Mouse (Mus musculus) midbrain, embryonic 14.5 days (tissue): ENCODE results near the gene Gm10842. TPM values are rescaled to one million over a fixed set of nuclear protein-coding genes. Genes with fewer than 3 reads are reported as not detected.
A peak's percentile ranks its signal among the peaks of the same experiment; 100 is the strongest.

Source experiments
- ATAC-seq: fragments of 200-750 bp; cut with Nextera tagmentation; 2 replicates; pipeline ENCODE4 v1.8.0; 2017; ENCODE audit warnings: moderate number of reproducible peaks, moderate library complexity; ENCODE audit not compliant: low FRiP score, low TSS enrichment
- DNase-seq: peaks from one replicate; pipeline ENCODE4 v3.0.0-alpha.2; 2015
- H3K27ac ChIP-seq: fragments of 300-500 bp; sonication (generic); replicated peaks from 2 replicates; pipeline ENCODE4 v1.5.1; 2014; ENCODE audit warnings: mild to moderate bottlenecking, low read depth, low read length, moderate library complexity
- H3K27me3 ChIP-seq: fragments of 300-500 bp; sonication (generic); 2 replicates; pipeline ENCODE4 v1.6.1; 2014; ENCODE audit warnings: low read length, control low read depth, mixed read lengths; ENCODE audit not compliant: control insufficient read depth, insufficient read depth
- H3K36me3 ChIP-seq: fragments of 300-500 bp; sonication (generic); 2 replicates; pipeline ENCODE4 v1.6.1; 2014; ENCODE audit warnings: low read length, control low read depth; ENCODE audit not compliant: control insufficient read depth, insufficient read depth
- H3K4me1 ChIP-seq: fragments of 300-500 bp; sonication (generic); 2 replicates; pipeline ENCODE4 v1.6.1; 2014; ENCODE audit warnings: mild to moderate bottlenecking, antibody characterized with exemption, low read length, control low read depth; ENCODE audit not compliant: control insufficient read depth, insufficient read depth
- H3K4me2 ChIP-seq: fragments of 300-500 bp; sonication (generic); 2 replicates; pipeline ENCODE4 v1.6.1; 2014; ENCODE audit warnings: mild to moderate bottlenecking, low read length, moderate library complexity
- H3K4me3 ChIP-seq: fragments of 300-500 bp; sonication (generic); replicated peaks from 2 replicates; pipeline ENCODE4 v1.5.1; 2014; ENCODE audit warnings: low read depth, low read length
- H3K9ac ChIP-seq: fragments of 300-500 bp; sonication (generic); replicated peaks from 2 replicates; pipeline ENCODE4 v1.6.1; 2014; ENCODE audit warnings: mild to moderate bottlenecking, low read length, moderate library complexity
- H3K9me3 ChIP-seq: fragments of 300-500 bp; sonication (generic); 2 replicates; pipeline ENCODE4 v1.6.1; 2016; ENCODE audit warnings: low read length, control low read depth, mixed read lengths; ENCODE audit not compliant: control insufficient read depth
- WGBS: fragments of 180-500 bp; shearing (Covaris S2); extraction: QIAGEN DNeasy Blood & Tissue Kit; methylation state at CpG from one replicate; pipeline ENCODE4 v1.1.7; 2014; 5-methylcytosine and 5-hydroxymethylcytosine counted together
- polyA plus RNA-seq: library from polyadenylated mRNA; unstranded; fragments of >200 nt; fragmentation: Nextera tagmentation; extraction: Ambion mirVana; gene quantifications from 2 replicates; pipeline ENCODE4 v1.2.1, GENCODE M21; 2014

Gene Gm10842
- polyA plus RNA-seq, 1 experiment from 2014 or later, result not detected

DNA sequence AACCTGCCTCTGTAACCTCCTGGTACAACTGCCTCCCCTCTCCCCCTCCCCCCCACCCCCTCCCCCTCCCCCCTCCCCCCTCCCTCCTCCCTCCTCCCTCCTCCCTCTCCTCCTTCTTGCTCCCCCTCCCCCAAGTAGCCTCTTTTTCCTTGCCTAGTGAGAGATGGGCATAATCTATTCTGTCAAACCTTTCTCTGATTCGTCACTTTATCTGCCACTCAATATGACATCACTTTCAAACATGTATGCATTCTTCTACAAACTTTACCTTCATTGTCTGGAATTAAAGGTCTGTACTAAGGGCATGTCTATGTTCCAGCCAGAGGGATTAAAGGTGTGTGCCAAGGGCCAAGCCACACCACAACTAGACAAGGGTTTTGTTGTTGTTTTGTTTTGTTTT is 3.1 kb downstream of the Gm10842 start:
- Histone ChIP-seq H3K4me3 (no peak overlapping the region), H3K4me1 (0 out of 2 replicates have a peak, but pooled peaks cover 4% of the 10 kb centered on the region), H3K9ac (no peak overlapping the region), H3K9me3 (no peaks in the 10 kb centered on the region), H3K4me2 (no peak overlapping the region), H3K27ac (no peak overlapping the region), H3K36me3 (no peaks in the 10 kb centered on the region), H3K27me3 (no peaks in the 10 kb centered on the region)
- WGBS, result 92% methylated on average over 1 of the region's 1 CpGs
- ATAC-seq (no peak), DNase-seq (peak; percentile 12)

- no peaks in the 10 kb centered on the region for H3K27me3 ChIP-seq
- H3K27ac ChIP-seq, result no peak overlapping the region
- no peaks in the 10 kb centered on the region for H3K36me3 ChIP-seq
- ATAC-seq (no peak), DNase-seq (no peak)
- 0 out of 2 replicates have a peak, but pooled peaks cover 4% of the 10 kb centered on the region for H3K4me1 ChIP-seq
- H3K9me3 ChIP-seq, result no peaks in the 10 kb centered on the region
- H3K9ac ChIP-seq, result no peak overlapping the region
- no peak overlapping the region for H3K4me2 ChIP-seq
- H3K4me3 ChIP-seq, result no peak overlapping the region
- WGBS, result 54% methylated on average over 4 of the region's 4 CpGs
Observed at GRCm38 (mm10) chr11:105150691-105151090, 4.0 kb downstream of the Gm10842 start.

GRCm38 (mm10) chr11:105151226-105152016 is 4.7 kb downstream of the Gm10842 start:
- Histone ChIP-seq H3K36me3 (no peaks in the 10 kb centered on the region), H3K27me3 (no peaks in the 10 kb centered on the region), H3K9me3 (no peaks in the 10 kb centered on the region), H3K9ac (no peak overlapping the region), H3K4me1 (0 out of 2 replicates have a peak, but pooled peaks cover 4% of the 10 kb centered on the region), H3K27ac (no peak overlapping the region), H3K4me3 (no peak overlapping the region), H3K4me2 (peak overlapping the region; percentile 33)
- DNase-seq, result peak; percentile 18
- WGBS, result 26% methylated on average over 18 of the region's 19 CpGs
- no peak for ATAC-seq

DNA sequence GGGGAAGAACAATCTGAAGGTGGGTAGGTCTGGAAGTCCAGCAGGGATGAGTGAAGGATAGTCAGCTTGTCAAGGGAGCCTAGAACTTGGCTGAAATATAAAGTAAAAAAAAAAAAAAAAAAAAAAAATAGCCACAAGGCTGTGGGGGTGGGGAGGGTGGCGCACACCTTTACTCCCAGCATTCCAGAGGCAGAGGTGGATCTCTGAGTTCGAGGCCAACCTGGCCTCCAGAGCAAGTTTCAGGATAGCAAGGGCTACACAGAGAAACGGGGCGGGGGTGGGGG is 5.3 kb downstream of the Gm10842 start:
- 86% methylated on average over 2 of the region's 4 CpGs for WGBS
- H3K9ac ChIP-seq, result no peak overlapping the region

GRCm38 (mm10) chr11:105152357-105152899 is 5.7 kb downstream of the Gm10842 start:
- no peaks in the 10 kb centered on the region for H3K9me3 ChIP-seq
- no peak overlapping the region for H3K27ac ChIP-seq
- H3K9ac ChIP-seq, result no peak overlapping the region
- no peak overlapping the region for H3K4me3 ChIP-seq
- DNase-seq (no peak), ATAC-seq (no peak)
- no peaks in the 10 kb centered on the region for H3K36me3 ChIP-seq
- no peak overlapping the region for H3K4me2 ChIP-seq
- H3K4me1 ChIP-seq, result 0 out of 2 replicates have a peak, but pooled peaks cover 4% of the 10 kb centered on the region
- WGBS, result 87% methylated on average over 11 of the region's 11 CpGs
- no peaks in the 10 kb centered on the region for H3K27me3 ChIP-seq

More for the DNA sequence above, 5.3 kb downstream of the Gm10842 start:
- DNase-seq (no peak), ATAC-seq (no peak)
- Histone ChIP-seq H3K4me2 (peak overlapping the region; percentile 33; the same call in 1 of the 2 replicates), H3K4me3 (no peak overlapping the region), H3K27ac (no peak overlapping the region), H3K36me3 (no peaks in the 10 kb centered on the region), H3K27me3 (no peaks in the 10 kb centered on the region), H3K4me1 (0 out of 2 replicates have a peak, but pooled peaks cover 4% of the 10 kb centered on the region), H3K9me3 (no peaks in the 10 kb centered on the region)

DNA sequence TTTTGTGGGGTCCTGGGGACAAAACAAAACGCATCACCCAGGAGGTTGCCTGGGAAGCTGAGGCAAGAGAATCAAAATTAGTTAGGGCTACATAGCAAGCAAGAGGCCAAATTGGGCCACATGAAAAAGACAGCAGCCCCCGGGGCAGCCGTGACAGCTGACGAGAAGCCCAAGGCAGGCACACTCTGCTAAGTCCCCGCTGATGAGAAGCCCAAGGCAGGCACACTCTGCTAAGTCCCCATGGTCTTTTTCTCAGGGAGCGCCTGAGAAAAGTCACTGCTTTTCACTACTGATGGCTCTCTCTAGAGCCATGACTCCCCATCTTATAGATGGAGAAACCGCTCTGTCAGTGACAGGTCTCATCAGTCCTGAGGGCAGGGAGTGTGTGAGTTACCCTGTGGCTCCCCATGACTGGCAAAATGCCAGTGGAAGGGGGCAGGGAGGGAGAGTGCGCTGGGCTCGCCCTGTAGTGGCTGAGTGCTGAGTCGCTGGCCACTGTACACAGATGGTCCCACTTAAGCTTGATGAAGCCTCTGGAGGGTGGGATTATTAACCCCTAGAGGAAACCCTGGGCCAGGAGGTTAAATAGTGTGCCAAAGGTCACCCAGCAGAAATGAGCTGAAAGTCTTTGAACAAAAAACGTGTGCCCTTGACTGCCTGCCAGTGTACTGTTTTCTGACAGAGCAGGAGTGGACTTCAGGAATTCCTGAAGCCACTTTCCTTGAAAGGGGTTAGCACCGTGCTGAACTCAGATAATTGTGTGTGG is 6.6 kb downstream of the Gm10842 start:
- Histone ChIP-seq H3K4me3 (no peak overlapping the region), H3K36me3 (no peaks in the 10 kb centered on the region), H3K27ac (no peak overlapping the region), H3K27me3 (no peaks in the 10 kb centered on the region), H3K4me2 (no peak overlapping the region), H3K4me1 (0 out of 2 replicates have a peak, but pooled peaks cover 4% of the 10 kb centered on the region), H3K9me3 (no peaks in the 10 kb centered on the region), H3K9ac (no peak overlapping the region)
- DNase-seq, result peak; percentile 56
- ATAC-seq, result peak; percentile 53; the same call in 1 of the 2 replicates
- 27% methylated on average over 12 of the region's 12 CpGs for WGBS

GRCm38 (mm10) chr11:105155915-105156314 is 9.2 kb downstream of the Gm10842 start:
- DNase-seq, result no peak
- 83% methylated on average over 4 of the region's 4 CpGs for WGBS
- H3K36me3 ChIP-seq, result no peaks in the 10 kb centered on the region

DNA sequence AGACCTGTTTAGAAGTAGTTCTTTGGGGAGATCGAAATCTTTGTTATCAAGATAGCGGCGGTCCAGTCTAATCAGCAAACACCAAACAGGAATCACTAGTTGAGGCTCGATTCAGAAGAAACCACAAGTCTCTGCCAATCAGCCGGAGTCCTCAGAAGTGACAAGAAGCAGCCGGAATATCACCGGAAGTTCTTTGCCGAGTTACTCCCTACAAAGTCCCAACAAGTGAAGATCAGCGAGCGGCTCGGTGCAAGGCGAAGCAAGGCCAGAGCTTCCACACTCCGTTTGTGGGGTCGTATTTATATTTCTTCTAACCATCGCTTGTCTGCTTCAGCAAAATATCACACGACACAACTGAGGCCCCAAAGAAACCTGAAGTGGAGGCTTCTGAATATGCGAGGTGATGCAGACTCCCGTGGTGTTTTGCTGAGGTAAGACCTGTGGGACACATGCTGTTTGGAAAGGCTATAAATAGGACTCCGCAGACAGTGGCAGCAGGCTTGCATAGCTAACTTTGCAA is 10.1 kb downstream of the Gm10842 start:
- no peak overlapping the region for H3K4me3 ChIP-seq
- H3K27ac ChIP-seq, result no peak overlapping the region
- H3K36me3 ChIP-seq, result no peaks in the 10 kb centered on the region
- DNase-seq (no peak), ATAC-seq (no peak)
- 88% methylated on average over 19 of the region's 19 CpGs for WGBS
- no peaks in the 10 kb centered on the region for H3K9me3 ChIP-seq
- H3K4me2 ChIP-seq, result no peak overlapping the region
- no peak overlapping the region for H3K9ac ChIP-seq
- H3K4me1 ChIP-seq, result 0 out of 2 replicates have a peak, but pooled peaks cover 4% of the 10 kb centered on the region
- H3K27me3 ChIP-seq, result no peaks in the 10 kb centered on the region

More at GRCm38 (mm10) chr11:105155915-105156314, 9.2 kb downstream of the Gm10842 start:
- Histone ChIP-seq H3K4me1 (0 out of 2 replicates have a peak, but pooled peaks cover 4% of the 10 kb centered on the region), H3K27ac (no peak overlapping the region), H3K9me3 (no peaks in the 10 kb centered on the region), H3K9ac (no peak overlapping the region), H3K4me2 (no peak overlapping the region), H3K27me3 (no peaks in the 10 kb centered on the region), H3K4me3 (no peak overlapping the region)
- ATAC-seq, result no peak
